Mouse (Mus musculus) ovary, adult 18-20 months (tissue): Measurements from ENCODE around the gene Nrarp.
A peak's percentile ranks its signal among the peaks of the same experiment; 100 is the strongest.

Experiments
- DNase-seq: peaks from one replicate; pipeline ENCODE4 v3.0.0; 2022; ENCODE audit warnings: low spot score, mixed read lengths

Nrarp gene

GRCm38 (mm10) chr2:25196172-25196954 is 15.8 kb downstream of the Nrarp start, which contains the start of gene Tor4a:
Gene Tor4a, minus strand, starts transcription at chr2:25196886.
- DNase-seq, result peak; percentile 82

- DNase-seq, result no peak
Observed at GRCm38 (mm10) chr2:25197191-25197590, 16.6 kb downstream of the Nrarp start.

- no peak for DNase-seq
Observed at GRCm38 (mm10) chr2:25197946-25198345, 17.4 kb downstream of the Nrarp start.

GRCm38 (mm10) chr2:25200631-25201030 is 20.1 kb downstream of the Nrarp start:
- DNase-seq, result no peak

GRCm38 (mm10) chr2:25203631-25204214 is 23.2 kb downstream of the Nrarp start:
- DNase-seq, result no peak

- DNase-seq, result no peak
Observed at GRCm38 (mm10) chr2:25207593-25207992, 27.0 kb downstream of the Nrarp start.

- no peak for DNase-seq
Observed at GRCm38 (mm10) chr2:25210686-25211085, 30.1 kb downstream of the Nrarp start.

GRCm38 (mm10) chr2:25211121-25211670 is 30.6 kb downstream of the Nrarp start, which contains the start of gene Nelfb:
Gene Nelfb, minus strand, starts transcription at chr2:25211489.
- peak; percentile 84 for DNase-seq

- DNase-seq, result no peak
Observed at GRCm38 (mm10) chr2:25213266-25213865, 32.8 kb downstream of the Nrarp start.

- no peak for DNase-seq
Observed at GRCm38 (mm10) chr2:25214444-25214843, 33.9 kb downstream of the Nrarp start, which contains the start of gene Stpg3. Gene Stpg3, minus strand, starts transcription at chr2:25214637.

GRCm38 (mm10) chr2:25217666-25218065 is 37.1 kb downstream of the Nrarp start:
- no peak for DNase-seq

- no peak for DNase-seq
Observed at GRCm38 (mm10) chr2:25218445-25218844, 37.9 kb downstream of the Nrarp start, which contains the start of gene Fam166a. Gene Fam166a, plus strand, starts transcription at chr2:25218745.

- no peak for DNase-seq
Observed at GRCm38 (mm10) chr2:25221331-25221772, 40.8 kb downstream of the Nrarp start.

- DNase-seq, result peak; percentile 76
Observed at GRCm38 (mm10) chr2:25223681-25224491, 43.3 kb downstream of the Nrarp start.

GRCm38 (mm10) chr2:25224492-25224765 is 43.9 kb downstream of the Nrarp start, which contains the start of gene Tubb4b:
Gene Tubb4b, minus strand, starts transcription at chr2:25224702.
- no peak for DNase-seq

GRCm38 (mm10) chr2:25224766-25225752 is 44.5 kb downstream of the Nrarp start:
- peak; percentile 100 for DNase-seq

GRCm38 (mm10) chr2:25225811-25226379 is 45.3 kb downstream of the Nrarp start:
- DNase-seq, result no peak

- no peak for DNase-seq
Observed at GRCm38 (mm10) chr2:25226864-25227263, 46.3 kb downstream of the Nrarp start.

GRCm38 (mm10) chr2:25227406-25227805 is 46.8 kb downstream of the Nrarp start:
- no peak for DNase-seq

- peak; percentile 77 for DNase-seq
Observed at GRCm38 (mm10) chr2:25228431-25228889, 47.9 kb downstream of the Nrarp start.
